2 mouse cellular contexts compared by ENCODE assay signal in the genomic region with DNA sequence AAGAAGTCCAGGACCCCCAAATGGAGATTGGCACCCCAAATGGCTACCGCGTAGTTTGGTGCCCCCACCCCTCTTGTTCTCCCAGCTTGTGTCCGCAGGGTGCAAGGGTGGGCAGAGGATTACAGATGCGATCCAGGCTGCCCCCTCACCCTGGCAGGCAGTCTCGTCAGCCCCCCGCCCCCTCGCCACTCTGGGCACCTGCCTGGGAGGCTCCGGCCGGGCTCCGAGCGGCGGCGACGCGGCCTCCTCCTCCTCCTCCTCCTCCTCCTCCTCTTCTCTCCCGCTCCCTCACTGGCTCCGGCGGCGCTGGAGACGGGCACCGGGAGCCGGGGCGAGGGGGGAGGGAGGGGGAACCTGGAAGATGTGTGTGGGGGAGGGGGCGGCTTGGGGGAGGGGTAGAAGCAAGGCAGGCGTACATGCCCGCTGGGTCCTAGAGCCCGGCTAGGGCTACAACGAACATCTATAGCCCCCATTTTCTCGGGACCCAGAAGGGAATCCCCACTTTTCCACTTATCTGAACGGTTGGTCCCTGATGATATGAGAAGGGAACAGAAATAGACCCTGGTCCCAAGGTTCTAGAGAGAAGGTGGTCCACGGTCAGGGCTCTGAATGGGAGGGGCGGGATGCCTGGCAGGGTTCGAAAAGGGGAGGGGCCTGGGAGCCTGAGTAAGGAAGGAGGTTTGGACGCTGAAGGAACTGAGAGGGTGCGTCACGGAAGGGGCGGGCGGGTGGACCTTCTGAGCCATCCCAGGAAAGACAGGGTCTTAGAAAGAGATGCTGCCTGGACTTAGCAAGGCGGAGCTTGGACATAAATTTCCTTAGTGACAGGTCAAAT.
TF ChIP-seq lines count a peak whose summit lies in the region.

No protein-coding gene starts in this region.

TF ChIP-seq in ES-E14, 5 proteins besides CTCF, POLR2A, EP300 and RAD21:
- TF ChIP-seq HCFC1 (IDR thresholded peaks at IDR 0.05; ENCODE audit: borderline replicate concordance, insufficient read depth, low read length) (peak; percentile 56; the same call in 1 of the 2 replicates), ZNF384 (IDR thresholded peaks at IDR 0.05; ENCODE audit: low read depth, low read length) (no peak), CHD2 (IDR thresholded peaks at IDR 0.05; ENCODE audit: low read depth, low read length) (0 out of 2 replicates have a peak, but pooled peaks have one; percentile 46), MAFK (IDR thresholded peaks at IDR 0.05; ENCODE audit: insufficient read depth, low read depth, low read length) (no peak), ZC3H11A (IDR thresholded peaks at IDR 0.05; ENCODE audit: borderline replicate concordance, low read depth, low read length) (no peak)

TF ChIP-seq in myocyte, 11 proteins besides CTCF, POLR2A, EP300 and RAD21:
- no peak for TF ChIP-seq MYOD1 (IDR thresholded peaks at IDR 0.05; ENCODE audit: control insufficient read depth in 1 of 3, insufficient read length in 2 of 3, low read depth in 2 of 3)
- TF ChIP-seq POLR2AphosphoS2 (IDR thresholded peaks at IDR 0.05; ENCODE audit: insufficient read length, low read depth): no peak
- no peak for TF ChIP-seq CEBPB (IDR thresholded peaks at IDR 0.05; ENCODE audit: insufficient read depth, poor library complexity, severe bottlenecking)
